Mouse (Mus musculus): ENCODE data around the gene Slc44a5. TPM values are rescaled to one million over a fixed set of nuclear protein-coding genes. Genes with fewer than 3 reads are reported as not detected.
"Not testable (repeated sequence)": the region's sequence is repeated elsewhere in the genome, so short reads cannot be mapped to it uniquely, and the experiment has no call there.

Slc44a5 gene
- polyA plus RNA-seq, 1 experiment from 2014 or later, result 0.25 TPM

GRCm38 (mm10) chr3:154209776-154210430, 236.7 kb downstream of the Slc44a5 start:
- no peak for ATAC-seq (ENCODE audit: borderline replicate concordance, extremely low read depth, low FRiP score, low TSS enrichment)
- H3K9me3 ChIP-seq, result no peaks in the 10 kb centered on the region
- 10% methylated on average over 4 of the region's 4 CpGs for WGBS

GRCm38 (mm10) chr3:154210431-154211055, 237.3 kb downstream of the Slc44a5 start:
- Histone ChIP-seq H3K36me3 (no peaks in the 10 kb centered on the region), H3K4me2 (no peak overlapping the region), H3K9ac (no peak overlapping the region), H3K27ac (no peak overlapping the region), H3K27me3 (no peaks in the 10 kb centered on the region), H3K4me1 (no peaks in the 10 kb centered on the region), H3K4me3 (no peak overlapping the region), H3K9me3 (no peaks in the 10 kb centered on the region)
- 38% methylated on average over 10 of the region's 10 CpGs for WGBS
- no peak for ATAC-seq (ENCODE audit: borderline replicate concordance, extremely low read depth, low FRiP score, low TSS enrichment)

More at GRCm38 (mm10) chr3:154209776-154210430, 236.7 kb downstream of the Slc44a5 start:
- no peaks in the 10 kb centered on the region for H3K27me3 ChIP-seq
- H3K4me1 ChIP-seq, result no peaks in the 10 kb centered on the region
- no peaks in the 10 kb centered on the region for H3K36me3 ChIP-seq
- no peak overlapping the region for H3K9ac ChIP-seq
- H3K4me2 ChIP-seq, result no peak overlapping the region
- H3K4me3 ChIP-seq, result no peak overlapping the region
- H3K27ac ChIP-seq, result no peak overlapping the region

- 75% methylated on average over 2 of the region's 2 CpGs for WGBS
- no peaks in the 10 kb centered on the region for H3K36me3 ChIP-seq
Observed at GRCm38 (mm10) chr3:154212551-154212950, 239.3 kb downstream of the Slc44a5 start.

GRCm38 (mm10) chr3:154215309-154215708, 242.1 kb downstream of the Slc44a5 start:
- no peak for ATAC-seq (ENCODE audit: borderline replicate concordance, extremely low read depth, low FRiP score, low TSS enrichment)
- WGBS, result 56% methylated on average over 7 of the region's 7 CpGs
- Histone ChIP-seq H3K27ac (no peak overlapping the region), H3K36me3 (no peaks in the 10 kb centered on the region), H3K9me3 (no peaks in the 10 kb centered on the region), H3K4me1 (no peaks in the 10 kb centered on the region), H3K27me3 (no peaks in the 10 kb centered on the region), H3K4me3 (no peak overlapping the region), H3K9ac (no peak overlapping the region), H3K4me2 (no peak overlapping the region)

More at GRCm38 (mm10) chr3:154212551-154212950, 239.3 kb downstream of the Slc44a5 start:
- H3K4me1 ChIP-seq, result no peaks in the 10 kb centered on the region
- H3K4me3 ChIP-seq, result no peak overlapping the region
- no peaks in the 10 kb centered on the region for H3K27me3 ChIP-seq
- no peak overlapping the region for H3K4me2 ChIP-seq
- ATAC-seq (ENCODE audit: borderline replicate concordance, extremely low read depth, low FRiP score, low TSS enrichment), result no peak
- H3K27ac ChIP-seq, result no peak overlapping the region
- no peak overlapping the region for H3K9ac ChIP-seq
- no peaks in the 10 kb centered on the region for H3K9me3 ChIP-seq

GRCm38 (mm10) chr3:154215779-154216178, 242.5 kb downstream of the Slc44a5 start:
- Histone ChIP-seq H3K9me3 (no peaks in the 10 kb centered on the region), H3K36me3 (no peaks in the 10 kb centered on the region), H3K4me3 (no peak overlapping the region), H3K27ac (no peak overlapping the region), H3K9ac (no peak overlapping the region), H3K4me1 (no peaks in the 10 kb centered on the region), H3K4me2 (no peak overlapping the region), H3K27me3 (no peaks in the 10 kb centered on the region)
- no peak for ATAC-seq (ENCODE audit: borderline replicate concordance, extremely low read depth, low FRiP score, low TSS enrichment)

- Histone ChIP-seq H3K4me1 (no peaks in the 10 kb centered on the region), H3K4me2 (no peak overlapping the region), H3K4me3 (no peak overlapping the region), H3K27ac (no peak overlapping the region), H3K9ac (no peak overlapping the region), H3K36me3 (no peaks in the 10 kb centered on the region), H3K9me3 (no peaks in the 10 kb centered on the region), H3K27me3 (no peaks in the 10 kb centered on the region)
- no peak; the same call in 1 of the 2 replicates for ATAC-seq (ENCODE audit: borderline replicate concordance, extremely low read depth, low FRiP score, low TSS enrichment)
- 21% methylated on average over 8 of the region's 8 CpGs for WGBS
Observed at GRCm38 (mm10) chr3:154222141-154222591, 248.9 kb downstream of the Slc44a5 start.

GRCm38 (mm10) chr3:154222688-154223087, 249.5 kb downstream of the Slc44a5 start:
- no peak overlapping the region for H3K4me3 ChIP-seq
- no peaks in the 10 kb centered on the region for H3K4me1 ChIP-seq
- H3K36me3 ChIP-seq, result no peaks in the 10 kb centered on the region
- no peak overlapping the region for H3K4me2 ChIP-seq
- 38% methylated on average over 4 of the region's 4 CpGs for WGBS
- no peaks in the 10 kb centered on the region for H3K9me3 ChIP-seq
- no peak for ATAC-seq (ENCODE audit: borderline replicate concordance, extremely low read depth, low FRiP score, low TSS enrichment)
- H3K9ac ChIP-seq, result no peak overlapping the region
- H3K27ac ChIP-seq, result no peak overlapping the region
- H3K27me3 ChIP-seq, result no peaks in the 10 kb centered on the region

GRCm38 (mm10) chr3:154226100-154226752, 253.0 kb downstream of the Slc44a5 start:
- Histone ChIP-seq H3K4me3 (no peak overlapping the region), H3K36me3 (no peaks in the 10 kb centered on the region), H3K27ac (no peak overlapping the region), H3K27me3 (no peaks in the 10 kb centered on the region), H3K9ac (no peak overlapping the region), H3K4me2 (no peak overlapping the region), H3K9me3 (no peaks in the 10 kb centered on the region), H3K4me1 (no peaks in the 10 kb centered on the region)
- ATAC-seq (ENCODE audit: borderline replicate concordance, extremely low read depth, low FRiP score, low TSS enrichment), result no peak
- WGBS, result 52% methylated on average over 10 of the region's 10 CpGs

GRCm38 (mm10) chr3:154244932-154245331, 271.7 kb downstream of the Slc44a5 start:
- Histone ChIP-seq H3K27me3 (no peaks in the 10 kb centered on the region), H3K9me3 (no peaks in the 10 kb centered on the region)

GRCm38 (mm10) chr3:154251486-154251885, 278.2 kb downstream of the Slc44a5 start:
- no peak overlapping the region for H3K27ac ChIP-seq
- H3K9ac ChIP-seq, result no peak overlapping the region
- no peaks in the 10 kb centered on the region for H3K4me1 ChIP-seq
- ATAC-seq (ENCODE audit: borderline replicate concordance, extremely low read depth, low FRiP score, low TSS enrichment), result no peak
- H3K4me2 ChIP-seq, result no peak overlapping the region
- H3K36me3 ChIP-seq, result no peaks in the 10 kb centered on the region
- no peaks in the 10 kb centered on the region for H3K27me3 ChIP-seq
- WGBS, result 87% methylated on average over 2 of the region's 2 CpGs
- no peak overlapping the region for H3K4me3 ChIP-seq
- H3K9me3 ChIP-seq, result no peaks in the 10 kb centered on the region

More at GRCm38 (mm10) chr3:154244932-154245331, 271.7 kb downstream of the Slc44a5 start:
- ATAC-seq (ENCODE audit: borderline replicate concordance, extremely low read depth, low FRiP score, low TSS enrichment), result no peak
- Histone ChIP-seq H3K9ac (no peak overlapping the region), H3K27ac (no peak overlapping the region), H3K4me2 (no peak overlapping the region), H3K36me3 (no peaks in the 10 kb centered on the region), H3K4me1 (no peaks in the 10 kb centered on the region), H3K4me3 (no peak overlapping the region)
- WGBS, result 73% methylated on average over 1 of the region's 1 CpGs

- ATAC-seq (ENCODE audit: borderline replicate concordance, extremely low read depth, low FRiP score, low TSS enrichment), result no peak
Observed at GRCm38 (mm10) chr3:154252219-154252618, 279.0 kb downstream of the Slc44a5 start.

GRCm38 (mm10) chr3:154254187-154254586, 281.0 kb downstream of the Slc44a5 start:
- not testable (repeated sequence) for H3K27ac ChIP-seq; H3K4me3 ChIP-seq; H3K36me3 ChIP-seq; H3K4me1 ChIP-seq; ATAC-seq (ENCODE audit: borderline replicate concordance, extremely low read depth, low FRiP score, low TSS enrichment); H3K27me3 ChIP-seq; H3K9me3 ChIP-seq; H3K9ac ChIP-seq; H3K4me2 ChIP-seq
- WGBS, result 84% methylated on average over 2 of the region's 2 CpGs

More at GRCm38 (mm10) chr3:154252219-154252618, 279.0 kb downstream of the Slc44a5 start:
- Histone ChIP-seq H3K9ac (no peak overlapping the region), H3K27ac (no peak overlapping the region), H3K27me3 (no peaks in the 10 kb centered on the region), H3K4me1 (no peaks in the 10 kb centered on the region), H3K4me3 (no peak overlapping the region), H3K36me3 (no peaks in the 10 kb centered on the region), H3K4me2 (no peak overlapping the region), H3K9me3 (no peaks in the 10 kb centered on the region)
- WGBS, result 49% methylated on average over 10 of the region's 10 CpGs
